Mouse (Mus musculus) layer of hippocampus, adult 18-20 months (tissue): ENCODE data around the gene Acbd4. TPM values are rescaled to one million over a fixed set of nuclear protein-coding genes. Genes with fewer than 3 reads are reported as not detected.

ENCODE experiments used
- DNase-seq, 2 experiments: peaks; one replicate each; pipeline ENCODE4 v3.0.0; 2022; ENCODE audit warnings: low spot score in 2 of 2
- total RNA-seq, 2 experiments: library from RNA; stranded (reverse); gene quantifications; 2 replicates each; pipeline ENCODE4 v1.2.3; 2021

Gene Acbd4
- total RNA-seq, 2 experiments from 2014 or later, result 75.1 to 90.2 TPM

DNA sequence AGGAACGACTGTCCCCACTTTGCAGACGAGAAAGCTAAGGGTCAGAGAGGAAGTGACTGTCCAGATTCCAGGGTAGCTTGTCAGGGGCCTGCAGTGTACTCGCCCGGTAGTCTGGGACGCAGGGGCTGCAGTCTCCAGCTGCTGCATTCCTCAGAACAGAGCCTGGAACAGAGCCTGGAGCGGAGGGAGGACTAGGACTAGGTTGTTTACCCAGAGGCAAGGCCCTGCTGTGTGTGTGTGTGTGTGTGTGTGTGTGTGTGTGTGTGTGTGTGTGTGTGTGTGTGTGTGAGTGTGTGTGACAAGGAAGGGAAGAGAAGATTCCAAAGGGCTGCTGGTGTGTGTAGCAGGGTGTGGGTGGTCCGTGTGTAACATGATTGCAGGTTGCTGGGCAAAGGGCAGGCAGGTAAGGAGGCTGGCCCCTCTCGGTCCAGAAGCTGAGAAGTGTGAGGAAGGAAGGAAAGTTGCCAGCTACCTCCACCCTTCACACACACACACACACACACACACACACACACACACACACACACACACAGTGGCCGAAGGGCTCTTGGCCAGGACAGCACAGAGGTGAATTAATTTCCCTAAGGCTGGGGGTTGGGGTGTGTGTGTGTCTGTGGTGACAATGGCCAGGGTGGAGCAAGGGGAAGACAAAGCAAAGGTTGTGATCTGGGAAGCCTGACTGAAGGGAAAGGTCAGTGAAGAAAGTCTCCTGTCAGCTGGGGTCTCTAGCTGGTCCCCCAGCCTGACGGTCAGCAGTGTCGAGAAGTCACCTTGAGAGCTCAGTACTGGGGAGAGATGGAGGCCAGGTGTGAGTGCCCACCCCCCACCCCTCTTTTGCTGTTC lies 39.8 kb downstream of the Acbd4 start:
- DNase-seq, result no peak

DNA sequence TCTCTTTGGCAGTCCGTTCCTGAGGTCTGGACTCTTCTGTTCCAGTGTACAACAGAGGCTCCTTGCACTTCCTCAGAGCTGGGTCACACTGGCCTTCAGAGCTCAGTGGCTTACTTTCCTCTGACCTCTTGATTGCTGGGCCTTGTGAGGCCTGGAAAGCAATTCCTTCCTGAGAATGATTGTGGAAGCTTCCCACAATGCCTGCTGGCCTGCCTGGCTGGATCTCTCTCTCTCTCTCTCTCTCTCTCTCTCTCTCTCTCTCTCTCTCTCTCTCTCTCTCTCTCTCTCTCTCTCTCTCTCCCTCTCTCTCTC lies 40.4 kb downstream of the Acbd4 start:
- DNase-seq, result no peak

DNA sequence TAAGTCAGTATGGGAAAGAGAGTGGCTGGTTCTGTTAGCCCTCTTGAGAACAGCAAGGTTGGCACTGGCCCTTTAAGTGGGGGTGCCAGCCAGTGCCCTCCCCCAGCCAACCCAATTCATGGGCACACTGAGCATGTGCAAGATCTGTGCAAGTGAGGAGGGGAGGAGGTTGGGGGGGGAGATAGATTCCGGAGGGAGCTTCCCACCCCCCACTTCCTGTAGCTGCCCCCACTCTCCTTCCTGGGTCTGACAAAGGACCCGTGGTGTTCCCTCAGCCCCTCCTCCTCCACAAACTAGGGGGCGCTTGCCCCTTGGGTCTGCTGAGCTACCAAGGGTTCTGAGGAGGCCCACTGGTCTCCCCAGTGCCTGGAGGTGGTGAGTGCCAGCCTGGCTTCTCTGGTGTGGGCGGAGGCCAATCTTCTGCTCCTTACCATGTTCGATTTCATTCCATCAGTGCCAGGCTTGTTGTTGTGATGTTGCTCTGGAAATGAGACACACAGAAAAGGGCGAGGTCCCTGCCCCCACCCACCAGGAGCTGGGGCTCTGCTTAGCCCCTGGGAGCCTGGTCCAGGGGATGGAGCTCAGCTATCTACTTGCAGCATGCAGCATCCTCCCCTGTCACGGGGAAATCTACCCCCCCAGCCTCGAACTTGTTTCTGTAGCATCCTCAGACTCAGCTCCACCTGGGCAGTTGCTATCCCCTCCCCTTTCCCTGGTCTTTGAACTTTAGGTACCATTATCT lies 41.1 kb downstream of the Acbd4 start:
- peak; percentile 84 to 93 for DNase-seq

DNA sequence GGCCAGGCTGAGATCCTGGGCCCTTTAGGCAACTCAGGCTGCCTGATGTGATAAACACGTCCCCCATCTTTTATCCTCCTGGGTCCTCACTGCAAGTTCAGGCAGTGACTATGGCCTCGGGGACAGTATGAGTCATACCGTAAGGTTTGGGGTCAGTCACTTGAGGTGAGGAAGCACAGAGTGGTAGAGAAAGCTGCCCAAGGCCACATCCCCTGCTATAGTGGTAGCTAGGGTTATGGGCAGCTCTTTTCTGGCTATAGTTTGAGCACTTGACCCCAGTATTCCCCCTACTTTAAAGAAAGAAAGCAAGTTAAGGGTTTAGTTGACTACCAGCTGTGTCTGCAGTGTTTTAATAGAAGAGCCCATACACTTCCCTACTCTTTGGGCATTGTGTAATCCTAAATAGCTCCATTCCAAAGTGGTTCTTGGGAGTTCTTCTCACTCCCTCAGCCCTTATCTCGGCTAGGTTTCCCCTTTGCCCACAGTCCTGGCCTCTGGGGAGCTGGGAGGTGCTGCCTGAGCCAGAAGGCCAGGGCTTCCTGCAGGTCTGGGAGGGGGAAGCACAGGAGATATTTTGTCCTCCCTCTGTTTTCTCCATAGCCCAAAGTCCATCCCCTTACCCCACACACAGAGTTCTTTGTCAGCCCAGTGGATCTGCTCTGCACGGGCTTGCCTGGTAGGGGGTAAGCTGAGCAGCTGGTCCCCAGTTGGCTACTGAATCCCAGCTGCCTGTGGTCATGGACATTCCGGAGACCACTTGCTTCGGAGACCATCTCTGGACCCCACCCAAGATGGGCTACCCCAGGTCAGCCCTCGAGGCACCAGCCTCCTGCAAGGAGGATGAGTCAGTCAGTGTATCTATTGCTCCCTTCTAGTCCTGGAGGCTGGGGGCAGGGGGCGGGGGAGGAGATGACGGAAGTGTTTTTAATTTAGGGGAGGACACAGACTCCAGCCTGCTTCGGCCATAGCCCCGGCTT lies 43.1 kb downstream of the Acbd4 start:
- no peak for DNase-seq

DNA sequence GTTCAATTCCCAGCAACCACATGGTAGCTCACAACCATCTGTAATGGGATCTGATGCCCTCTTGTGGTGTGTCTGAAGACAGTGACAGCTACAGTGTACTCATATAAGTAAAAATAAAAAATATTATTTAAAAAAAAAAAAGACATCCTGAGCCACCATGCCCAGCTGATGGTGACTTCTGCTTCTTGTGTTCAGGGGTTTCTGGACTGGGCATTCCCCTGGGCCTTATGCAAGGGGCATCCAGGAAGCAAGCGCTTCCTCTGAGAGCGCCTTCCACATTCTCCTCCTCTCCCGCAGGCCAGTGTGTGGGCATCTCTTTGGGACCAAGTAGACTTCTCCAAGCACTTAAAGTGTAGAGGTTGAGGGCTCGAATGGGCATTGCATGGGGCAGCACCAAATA lies 44.9 kb downstream of the Acbd4 start:
- no peak for DNase-seq

DNA sequence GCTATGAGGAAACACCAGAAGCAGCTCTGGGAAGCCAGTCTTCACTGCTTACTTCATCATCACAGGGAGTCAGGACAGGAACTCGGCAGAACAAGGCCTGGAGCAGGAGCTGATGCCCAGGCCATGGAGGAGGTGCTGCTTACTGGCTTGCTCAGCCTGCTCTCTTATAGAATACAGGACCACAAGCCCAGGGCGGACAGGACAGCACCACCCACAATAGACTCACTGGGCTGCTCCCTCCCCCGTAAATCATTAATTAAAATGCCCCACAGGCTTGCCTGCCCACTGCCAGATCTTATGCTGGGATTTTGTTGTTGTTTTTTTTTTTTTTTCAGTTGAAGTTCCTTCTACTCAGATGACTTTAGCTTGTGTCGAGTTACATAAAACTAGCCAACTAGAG lies 46.3 kb downstream of the Acbd4 start:
- DNase-seq, result no peak

DNA sequence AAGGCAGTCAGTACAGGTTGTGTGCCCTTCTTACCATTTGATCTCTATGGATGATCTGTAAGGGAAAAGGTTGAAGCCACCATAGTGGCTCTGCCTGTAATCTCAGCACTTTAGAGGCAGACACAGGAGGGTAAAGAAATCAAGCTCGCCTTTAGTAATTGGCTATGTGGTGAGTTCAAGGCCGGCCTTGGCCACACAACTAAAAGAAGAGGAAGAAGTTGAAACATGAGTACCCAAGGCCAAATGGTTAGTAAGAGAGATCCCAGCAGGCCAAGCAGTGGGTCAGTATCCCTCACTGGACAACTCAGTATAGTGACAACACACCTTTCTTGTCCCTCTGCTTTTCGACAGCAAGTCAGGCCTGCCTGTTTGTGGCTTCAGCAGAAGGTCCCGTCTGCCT lies 48.3 kb downstream of the Acbd4 start:
- no peak for DNase-seq

DNA sequence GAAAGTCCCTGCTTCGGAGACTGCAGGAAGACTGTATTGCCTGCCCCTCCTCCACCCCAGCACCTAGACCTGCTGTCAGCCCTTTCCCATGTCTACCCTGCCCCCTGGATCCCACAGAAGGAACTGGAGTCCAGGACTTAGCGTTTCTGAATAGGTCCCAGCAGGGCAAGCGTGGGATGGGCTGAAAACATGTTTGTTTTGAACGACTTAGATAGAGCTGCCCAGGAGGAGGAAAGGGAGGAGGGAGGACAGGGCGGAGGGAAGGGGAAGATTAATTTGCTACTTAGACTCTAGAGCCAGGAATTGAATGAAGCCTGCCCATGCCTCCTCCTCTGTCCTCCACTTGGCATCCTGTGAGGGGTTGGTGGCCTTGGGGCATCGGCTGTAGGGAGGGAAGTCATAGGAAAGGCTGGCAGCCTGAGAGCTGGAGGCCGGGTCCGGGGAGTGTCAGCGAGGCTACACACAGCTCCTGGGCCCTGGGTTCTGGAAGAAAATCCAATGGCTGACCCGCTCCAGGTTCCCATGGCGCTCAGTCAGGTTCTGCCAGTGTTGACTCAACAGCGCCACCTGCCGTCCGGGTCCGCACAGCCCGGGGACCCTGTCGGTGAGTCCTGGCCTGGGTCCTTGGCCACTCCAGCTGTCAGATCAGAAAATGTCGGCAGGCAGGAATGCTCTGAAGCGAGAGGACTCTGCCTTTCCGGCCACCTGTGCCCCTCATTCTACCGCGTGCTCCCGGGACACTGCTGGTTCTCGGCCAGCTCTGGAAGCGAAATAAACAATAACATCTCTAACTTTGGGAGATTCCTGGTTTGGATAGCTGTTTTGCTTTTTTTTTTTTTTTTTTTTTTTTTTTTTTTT lies 57.4 kb downstream of the Acbd4 start:
- DNase-seq, result peak; percentile 86 to 96

DNA sequence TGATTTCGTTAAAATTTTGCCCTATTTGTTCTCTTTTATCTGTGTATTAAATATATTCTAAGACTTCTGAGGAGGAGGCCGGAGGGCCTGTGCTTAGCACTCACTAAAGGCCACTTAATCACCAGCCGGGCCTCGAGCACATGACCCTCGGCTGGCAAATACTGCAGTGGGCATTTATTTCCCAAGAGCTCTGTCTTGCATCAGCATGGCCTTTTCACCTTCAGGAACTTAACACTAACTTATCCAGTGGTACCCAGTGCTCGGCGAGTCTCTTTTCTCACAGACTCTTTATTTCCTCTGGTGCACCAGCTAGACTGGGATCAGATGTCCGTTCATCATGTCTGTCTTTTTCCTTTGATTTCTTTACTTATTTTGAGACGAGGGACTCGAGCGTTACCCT lies 59.3 kb downstream of the Acbd4 start:
- DNase-seq, result no peak

DNA sequence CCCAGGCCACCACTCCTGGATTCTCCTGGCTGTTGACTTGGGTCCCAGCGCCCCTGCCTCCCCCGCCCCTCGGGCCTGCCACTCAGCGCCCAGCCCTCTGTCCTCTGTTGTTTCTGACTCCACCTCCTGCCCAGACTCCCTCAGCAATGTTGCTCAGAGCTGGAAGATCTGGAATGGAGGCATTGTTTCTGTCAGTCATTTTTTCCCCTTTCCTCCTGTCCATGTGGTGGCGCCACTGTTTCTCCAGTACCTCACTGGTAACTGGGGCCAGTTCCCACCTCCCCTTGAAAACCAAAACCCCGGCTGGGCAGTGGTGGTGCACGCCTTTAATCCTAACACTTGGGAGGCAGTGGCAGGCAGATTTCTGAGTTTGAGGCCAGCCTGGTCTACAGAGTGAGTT lies 60.0 kb downstream of the Acbd4 start:
- DNase-seq, result no peak

Other genes with a start within 250 kb of the Acbd4 start
- gene Eftud2, start 220.7 kb upstream of the Acbd4 start, total RNA-seq, result 100 to 1,000 TPM; 123 to 126 TPM
- 1 to 10 TPM; 1.5 to 2.2 TPM for gene Ccdc103, start 220.5 kb upstream of the Acbd4 start, total RNA-seq
- gene Fam187a, start 216.5 kb upstream of the Acbd4 start, total RNA-seq, result under 1 TPM in 1 of 2 experiments, not detected in 1; 0.27 TPM
- 100 to 1,000 TPM; 441 to 481 TPM for gene Gfap, start 200.8 kb upstream of the Acbd4 start, total RNA-seq
- gene Kif18b, start 176.6 kb upstream of the Acbd4 start, total RNA-seq, result not detected
- gene C1ql1, start 155.0 kb upstream of the Acbd4 start, total RNA-seq, result 10 to 100 TPM; 17.3 to 20.4 TPM
- 100 to 1,000 TPM; 166 to 172 TPM for gene Nmt1, start 73.5 kb upstream of the Acbd4 start, total RNA-seq
- gene Dcakd, start 73.3 kb upstream of the Acbd4 start, total RNA-seq, result 10 to 100 TPM; 68.9 to 69.0 TPM
- gene Plcd3, start within 50 bp of the Acbd4 start, total RNA-seq, result 10 to 100 TPM; 11.0 TPM
- gene Hexim1, start 14.5 kb downstream of the Acbd4 start, total RNA-seq, result 10 to 100 TPM; 53.7 to 57.3 TPM
- 10 to 100 TPM; 11.2 to 12.5 TPM for gene Hexim2, start 30.7 kb downstream of the Acbd4 start, total RNA-seq
- 100 to 1,000 TPM; 132 to 148 TPM for gene Fmnl1, start 69.4 kb downstream of the Acbd4 start, total RNA-seq
- gene 1700023F06Rik, start 106.9 kb downstream of the Acbd4 start, total RNA-seq, result 1 to 10 TPM; 1.6 to 2.2 TPM
- 1 to 10 TPM in 1 of 2 experiments, under 1 TPM in 1; 0.99 to 1.6 TPM for gene Spata32, start 116.8 kb downstream of the Acbd4 start, total RNA-seq
- gene Map3k14, start 165.8 kb downstream of the Acbd4 start, total RNA-seq, result 1 to 10 TPM; 4.5 to 4.7 TPM